8 mouse cellular contexts compared by ENCODE assay signal in the genomic region with DNA sequence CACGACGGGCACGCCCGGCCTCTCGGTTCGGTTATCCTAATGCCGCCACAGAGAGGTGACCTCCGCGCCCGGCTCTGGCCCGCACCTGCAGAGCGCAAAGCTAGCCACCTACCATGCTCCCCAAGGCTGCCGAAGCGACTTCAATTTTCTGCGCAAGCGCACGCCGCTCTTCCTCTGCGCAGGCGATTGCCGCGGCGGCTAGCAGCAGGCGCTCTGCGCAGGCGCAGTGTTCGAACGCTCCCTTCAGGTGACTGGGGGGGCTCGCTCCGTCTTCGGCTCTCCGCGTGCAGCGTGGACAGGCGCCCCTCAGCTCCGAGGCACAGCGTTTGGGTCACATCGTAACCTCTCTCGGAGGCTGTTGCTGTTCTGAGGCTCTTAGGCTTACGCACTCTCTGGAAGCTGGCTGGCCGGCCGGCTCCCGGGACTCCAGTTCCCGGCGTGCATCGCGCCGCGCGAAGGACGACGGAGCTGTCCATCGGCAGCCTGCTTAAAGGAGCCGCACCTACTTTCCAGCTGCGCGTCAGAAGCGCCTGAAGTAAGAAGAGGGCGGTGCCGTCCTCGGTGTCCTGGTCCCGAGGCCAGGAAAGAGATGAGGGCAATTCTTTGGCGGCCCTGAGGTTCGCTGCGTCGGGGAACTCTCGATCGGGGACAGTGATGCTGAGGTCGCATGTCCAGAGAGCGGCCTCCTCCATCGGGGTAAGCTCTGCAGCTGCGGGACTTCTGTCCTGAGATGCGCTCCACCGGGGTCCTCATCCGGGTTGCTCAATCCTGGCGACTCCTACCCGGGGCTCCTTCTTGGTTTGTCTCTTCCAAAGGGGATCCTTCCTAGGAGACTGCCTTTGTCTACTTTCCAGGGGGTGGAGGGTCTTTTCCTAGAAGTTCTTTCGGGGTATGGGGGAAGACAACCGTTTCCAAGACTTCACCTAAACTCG. TPM values are rescaled to one million over a fixed set of nuclear protein-coding genes. Genes with fewer than 3 reads are reported as not detected.
DNase-seq lines count a peak whose midpoint lies in the region; ATAC-seq and TF ChIP-seq lines count a peak whose summit lies in the region.

TSS of gene Dcun1d2 (minus strand) at position 440 of the 932 bp plus-strand sequence.
TSS of gene Tmco3 (plus strand) at position 499 of the 932 bp plus-strand sequence.

- no peak for TF ChIP-seq CTCF in E14TG2a.4 (conservative IDR thresholded peaks at IDR 0.05; ENCODE audit: low read length)
- no peak for TF ChIP-seq CTCF in heart, postnatal 0 days (IDR thresholded peaks at IDR 0.05; ENCODE audit: low read depth)
- TF ChIP-seq CTCF in testis, adult 2 months (IDR thresholded peaks at IDR 0.05; ENCODE audit: control insufficient read depth, insufficient read depth, insufficient replicate concordance, low read depth, low read length): no peak

- H3K4me3 ChIP-seq in E14TG2a.4 (replicated peaks; ENCODE audit: low read length): peak within 1 kb of the TSS; percentile 93
- H3K4me3 ChIP-seq in forebrain, embryonic 12.5 days (replicated peaks): peak within 1 kb of the TSS; percentile 76
- peak within 1 kb of the TSS; percentile 68 for H3K4me3 ChIP-seq in heart, postnatal 0 days (ENCODE audit: low read depth, low read length)
- peak within 1 kb of the TSS; percentile 92 for H3K4me3 ChIP-seq in liver, embryonic 16.5 days (ENCODE audit: low read depth, low read length)
- H3K4me3 ChIP-seq in neural tube, embryonic 13.5 days: peak within 1 kb of the TSS; percentile 83
- peak within 1 kb of the TSS; percentile 95 for H3K4me3 ChIP-seq in testis, adult 2 months (ENCODE audit: control insufficient read depth, low read depth, low read length)

- peak; percentile 43 for TF ChIP-seq POLR2A in testis, adult 2 months (IDR thresholded peaks at IDR 0.05; ENCODE audit: control insufficient read depth, low read depth, low read length)

- H3K4me2 ChIP-seq in forebrain, embryonic 12.5 days: peak within 1 kb of the TSS; percentile 92
- H3K4me2 ChIP-seq in heart, postnatal 0 days (ENCODE audit: low read depth, low read length): peak within 1 kb of the TSS; percentile 83
- H3K4me2 ChIP-seq in liver, embryonic 16.5 days (ENCODE audit: low read depth, low read length): peak within 1 kb of the TSS; percentile 91
- peak within 1 kb of the TSS; percentile 96 for H3K4me2 ChIP-seq in neural tube, embryonic 13.5 days

- ATAC-seq in forebrain, embryonic 12.5 days (ENCODE audit: low FRiP score): peak; percentile 94
- ATAC-seq in heart, postnatal 0 days (ENCODE audit: insufficient read depth, low read depth): peak; percentile 89
- ATAC-seq in liver, embryonic 16.5 days (ENCODE audit: low read depth): peak; percentile 89
- ATAC-seq in neural tube, embryonic 13.5 days (ENCODE audit: low read depth): peak; percentile 97

- peaks cover 32% of the 10 kb centered on the region for H3K4me1 ChIP-seq in E14TG2a.4 (replicated peaks; ENCODE audit: low read depth, low read length)
- peaks cover 22% of the 10 kb centered on the region for H3K4me1 ChIP-seq in forebrain, embryonic 12.5 days
- peaks cover 9% of the 10 kb centered on the region for H3K4me1 ChIP-seq in heart, postnatal 0 days (ENCODE audit: control insufficient read depth, insufficient read depth)
- peaks cover 19% of the 10 kb centered on the region for H3K4me1 ChIP-seq in liver, embryonic 16.5 days (ENCODE audit: control insufficient read depth, low read depth, low read length)
- H3K4me1 ChIP-seq in neural tube, embryonic 13.5 days (replicated peaks): peaks cover 35% of the 10 kb centered on the region
- H3K4me1 ChIP-seq in testis, adult 2 months (ENCODE audit: control insufficient read depth, insufficient read depth, low read length): peaks cover 5% of the 10 kb centered on the region

- peak within 1 kb of the TSS; percentile 85 for H3K27ac ChIP-seq in forebrain, embryonic 12.5 days
- H3K27ac ChIP-seq in heart, postnatal 0 days (ENCODE audit: low read depth): peak within 1 kb of the TSS; percentile 94
- peak within 1 kb of the TSS; percentile 100 for H3K27ac ChIP-seq in liver, embryonic 16.5 days (ENCODE audit: low read length)
- H3K27ac ChIP-seq in neural tube, embryonic 13.5 days (replicated peaks): peak within 1 kb of the TSS; percentile 85
- peak within 1 kb of the TSS; percentile 97 for H3K27ac ChIP-seq in testis, adult 2 months (ENCODE audit: control insufficient read depth, insufficient read depth, low read depth, low read length)

- H3K36me3 ChIP-seq in E14TG2a.4 (ENCODE audit: insufficient read depth, low read length): peaks cover 7% of the 10 kb centered on the region; the same call in 1 of the 2 replicates
- H3K36me3 ChIP-seq in forebrain, embryonic 12.5 days (replicated peaks): peaks cover 12% of the 10 kb centered on the region
- H3K36me3 ChIP-seq in heart, postnatal 0 days (replicated peaks; ENCODE audit: control insufficient read depth, insufficient read depth, low read length): no peaks in the 10 kb centered on the region
- peaks cover 3% of the 10 kb centered on the region; the same call in 1 of the 2 replicates for H3K36me3 ChIP-seq in liver, embryonic 16.5 days (ENCODE audit: control insufficient read depth, insufficient read depth)
- H3K36me3 ChIP-seq in neural tube, embryonic 13.5 days: peaks cover 22% of the 10 kb centered on the region
- H3K36me3 ChIP-seq in testis, adult 2 months (ENCODE audit: control insufficient read depth, insufficient read depth, low read length): no peaks in the 10 kb centered on the region; the same call in 1 of the 2 replicates

- WGBS in forebrain, embryonic 12.5 days: under 1% methylated on average over 79 of the region's 79 CpGs
- under 1% methylated on average over 78 of the region's 79 CpGs for WGBS in heart, postnatal 0 days
- under 1% methylated on average over 79 of the region's 79 CpGs for WGBS in liver, embryonic 16.5 days (ENCODE audit: insufficient replicate concordance)
- under 1% methylated on average over 79 of the region's 79 CpGs for WGBS in neural tube, embryonic 13.5 days

- peaks cover 32% of the 10 kb centered on the region for H3K27me3 ChIP-seq in E14TG2a.4 (ENCODE audit: insufficient read depth, low read length)
- H3K27me3 ChIP-seq in forebrain, embryonic 12.5 days: no peaks in the 10 kb centered on the region
- no peaks in the 10 kb centered on the region for H3K27me3 ChIP-seq in heart, postnatal 0 days (ENCODE audit: control insufficient read depth, insufficient read depth, low read length)
- no peaks in the 10 kb centered on the region for H3K27me3 ChIP-seq in liver, embryonic 16.5 days (ENCODE audit: control insufficient read depth, insufficient read depth, low read depth, low read length)
- no peaks in the 10 kb centered on the region for H3K27me3 ChIP-seq in neural tube, embryonic 13.5 days
- H3K27me3 ChIP-seq in testis, adult 2 months (ENCODE audit: control insufficient read depth, insufficient read depth, low read length): no peaks in the 10 kb centered on the region

- no peaks in the 10 kb centered on the region for H3K9me3 ChIP-seq in E14TG2a.4 (ENCODE audit: low read length)
- no peaks in the 10 kb centered on the region for H3K9me3 ChIP-seq in forebrain, embryonic 12.5 days
- no peaks in the 10 kb centered on the region for H3K9me3 ChIP-seq in heart, postnatal 0 days (replicated peaks; ENCODE audit: control insufficient read depth, low read length)
- H3K9me3 ChIP-seq in liver, embryonic 16.5 days (replicated peaks; ENCODE audit: control insufficient read depth, low read length): no peaks in the 10 kb centered on the region
- H3K9me3 ChIP-seq in neural tube, embryonic 13.5 days: no peaks in the 10 kb centered on the region

- DNase-seq in c-Kit-positive CD71-positive TER-119-positive erythroid progenitor cells, embryonic 14.5 days (ENCODE audit: low spot score): peak; percentile 94
- peak; percentile 95 for DNase-seq in heart, postnatal 0 days (ENCODE audit: low spot score)
- DNase-seq in kidney, postnatal 4 days: peak; percentile 97 to 98

- TF ChIP-seq EP300 in heart, postnatal 0 days (IDR thresholded peaks at IDR 0.05; ENCODE audit: low read depth): no peak

- H3K9ac ChIP-seq in forebrain, embryonic 12.5 days: peak within 1 kb of the TSS; percentile 82
- peak within 1 kb of the TSS; percentile 66 for H3K9ac ChIP-seq in heart, postnatal 0 days (replicated peaks; ENCODE audit: low read depth, low read length)
- H3K9ac ChIP-seq in liver, embryonic 16.5 days (ENCODE audit: low read depth, low read length): peak within 1 kb of the TSS; percentile 94
- peak within 1 kb of the TSS; percentile 88 for H3K9ac ChIP-seq in neural tube, embryonic 13.5 days

RNA-seq across cellular contexts. Expression of gene Dcun1d2, which starts in this region (rescaled TPM):
- polyA plus RNA-seq in forebrain, embryonic 12.5 days (2016; fragmentation: Nextera tagmentation; extraction: Ambion mirVana): 32.4 and 33.1 TPM in 2 replicates
- total RNA-seq in heart, postnatal 0 days (2014; rRNA removed; ENCODE audit: low replicate concordance): 31.8 and 37.7 TPM in 2 replicates
- 27.8 and 30.5 TPM in 2 replicates for polyA plus RNA-seq in heart, postnatal 0 days (2015; fragmentation: Nextera tagmentation; extraction: Ambion mirVana)
- 6.9 and 7.1 TPM in 2 replicates for polyA plus RNA-seq in liver, embryonic 16.5 days (2015; fragmentation: Nextera tagmentation; extraction: Ambion mirVana)
- 33.5 and 34.3 TPM in 2 replicates for polyA plus RNA-seq in neural tube, embryonic 13.5 days (2015; fragmentation: Nextera tagmentation; extraction: Ambion mirVana)
- polyA plus RNA-seq in testis, adult 2 months (2012; rRNA removed): 5.4 and 5.6 TPM in 2 replicates

RNA-seq across cellular contexts. Expression of gene Tmco3, which starts in this region (rescaled TPM):
- 38.8 and 45.8 TPM in 2 replicates for polyA plus RNA-seq in forebrain, embryonic 12.5 days (2016; fragmentation: Nextera tagmentation; extraction: Ambion mirVana)
- total RNA-seq in heart, postnatal 0 days (2014; rRNA removed; ENCODE audit: low replicate concordance): 9.0 and 10.8 TPM in 2 replicates
- 16.7 and 18.3 TPM in 2 replicates for polyA plus RNA-seq in heart, postnatal 0 days (2015; fragmentation: Nextera tagmentation; extraction: Ambion mirVana)
- polyA plus RNA-seq in liver, embryonic 16.5 days (2015; fragmentation: Nextera tagmentation; extraction: Ambion mirVana): 5.0 and 6.0 TPM in 2 replicates
- polyA plus RNA-seq in neural tube, embryonic 13.5 days (2015; fragmentation: Nextera tagmentation; extraction: Ambion mirVana): 45.9 and 49.2 TPM in 2 replicates
- 11.5 and 14.2 TPM in 2 replicates for polyA plus RNA-seq in testis, adult 2 months (2012; rRNA removed)

Comparison
In these comparisons a context has a peak if more than half of its experiments do, and no peak if none do; other contexts are left out.
1. Peak in every context shown above with its lines: DNase-seq, ATAC-seq, H3K4me3 ChIP-seq and H3K27ac ChIP-seq.